Comparison of ENCODE assay signal across 9 mouse cellular contexts in the genomic region with DNA sequence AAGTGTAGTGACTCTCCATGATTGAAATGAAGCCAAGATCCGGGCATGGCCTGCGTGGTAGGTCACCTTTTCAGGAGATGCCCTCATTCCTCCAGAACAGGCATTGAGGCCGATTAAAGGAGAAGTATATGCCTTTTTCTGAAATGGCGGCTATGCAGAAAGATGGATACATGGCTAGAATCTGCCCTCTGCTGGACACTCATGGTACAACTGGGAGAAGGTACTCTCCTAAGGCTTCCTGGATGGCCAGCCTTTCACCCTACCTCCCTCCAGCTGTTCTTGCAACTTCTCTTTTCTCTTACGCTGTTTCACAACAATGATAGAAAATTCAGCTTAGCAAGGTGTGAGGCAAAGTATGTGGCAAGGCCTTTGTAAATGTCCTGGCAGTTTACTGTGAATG. TPM values are rescaled to one million over a fixed set of nuclear protein-coding genes. Genes with fewer than 3 reads are reported as not detected.
DNase-seq lines count a peak whose midpoint lies in the region; ATAC-seq and TF ChIP-seq lines count a peak whose summit lies in the region.
"Had no signal": no experiment of that assay in that cellular context is flagged by ENCODE, and none has a peak within 500 bp of the region (broad histone marks: within the 10 kb centered on the region; RNA-seq: fewer than 3 reads in every experiment).

No protein-coding gene starts in this region.

- H3K27ac ChIP-seq in forebrain, postnatal 0 days (ENCODE audit: low read depth, low read length) = no peak overlapping the region
- H3K27ac ChIP-seq: heart, embryonic 15.5 days had no signal

- no peak overlapping the region for H3K9ac ChIP-seq in forebrain, postnatal 0 days
- H3K9ac ChIP-seq: heart, embryonic 15.5 days had no signal

- H3K4me1 ChIP-seq in forebrain, postnatal 0 days (ENCODE audit: insufficient read depth) = no peaks in the 10 kb centered on the region

- peak; percentile 82 for TF ChIP-seq CTCF in forebrain, postnatal 0 days (IDR thresholded peaks at IDR 0.05; ENCODE audit: low read depth)

- WGBS in forebrain, postnatal 0 days = 40% methylated on average over 5 of the region's 5 CpGs

- H3K4me2 ChIP-seq in forebrain, postnatal 0 days (ENCODE audit: low read depth) = no peak overlapping the region
- H3K4me2 ChIP-seq: heart, embryonic 15.5 days had no signal

- no peaks in the 10 kb centered on the region for H3K9me3 ChIP-seq in forebrain, postnatal 0 days (ENCODE audit: low read length)
- H3K9me3 ChIP-seq: heart, embryonic 15.5 days had no signal

- peak; percentile 75; the same call in 1 of the 2 replicates for ATAC-seq in forebrain, postnatal 0 days
- peak; percentile 67 for ATAC-seq in inflammation-experienced regulatory T-cells, adult 6 months

- peaks cover 27% of the 10 kb centered on the region for H3K36me3 ChIP-seq in forebrain, postnatal 0 days (ENCODE audit: insufficient read depth)

- intact Hi-C loops in left cerebral cortex, postnatal 4 days (cut with DNase I) = loop anchor here (10.0 kb wide), 1 partner anchor 113 kb away; no protein-coding TSS in a partner anchor

- peak; percentile 33 to 59 for DNase-seq in urinary bladder, adult 18-20 months (ENCODE audit: low spot score in 2 of 2)
- no peak for DNase-seq in urinary bladder, adult 2 months (ENCODE audit: low spot score)
- DNase-seq in c-Kit-positive CD71-positive TER-119-positive erythroid progenitor cells, embryonic 14.5 days (ENCODE audit: low spot score) = peak; percentile 71
- DNase-seq in forebrain, postnatal 0 days = peak; percentile 84
- peak; percentile 77 for DNase-seq in left cerebral cortex, postnatal 4 days
- peak; percentile 75 to 81 for DNase-seq in natural killer cell, adult 2 months (ENCODE audit: low spot score in 2 of 2)
- DNase-seq in testis, postnatal 10 days (ENCODE audit: low spot score) = peak; percentile 84

- H3K27me3 ChIP-seq in forebrain, postnatal 0 days (ENCODE audit: insufficient read depth, low read length) = no peaks in the 10 kb centered on the region
- H3K27me3 ChIP-seq: heart, embryonic 15.5 days had no signal

- no peak overlapping the region for H3K4me3 ChIP-seq in forebrain, postnatal 0 days (ENCODE audit: low read depth, low read length)
- H3K4me3 ChIP-seq: heart, embryonic 15.5 days had no signal

RNA-seq across cellular contexts. Expression of gene Rab11fip4, which starts 13.3 kb away (rescaled TPM):
- 0.74 and 0.81 TPM in 2 replicates for polyA plus RNA-seq in urinary bladder, adult 2 months (2012; rRNA removed)
- total RNA-seq in forebrain, postnatal 0 days (2014; rRNA removed) = 80.9 and 86.2 TPM in 2 replicates
- 18.7 and 21.7 TPM in 2 replicates for polyA plus RNA-seq in forebrain, postnatal 0 days (2015; fragmentation: Nextera tagmentation; extraction: Ambion mirVana)
- polyA plus RNA-seq in inflammation-experienced regulatory T-cells, adult 6 months (2017; shearing (Covaris generic)) = 10 to 100 TPM; 10.3 to 14.3 (median 12.6) TPM
- total RNA-seq in left cerebral cortex, postnatal 4 days (2021) = 100 to 1,000 TPM; 142 to 144 TPM

RNA-seq across cellular contexts. Expression of gene Evi2a, which starts 47.3 kb away (rescaled TPM):
- polyA plus RNA-seq in urinary bladder, adult 2 months (2012; rRNA removed) = 13.6 and 15.8 TPM in 2 replicates
- total RNA-seq in forebrain, postnatal 0 days (2014; rRNA removed) = 2.5 and 2.8 TPM in 2 replicates
- polyA plus RNA-seq in forebrain, postnatal 0 days (2015; fragmentation: Nextera tagmentation; extraction: Ambion mirVana) = 2.5 and 4.6 TPM in 2 replicates
- 10 to 100 TPM; 63.8 to 92.4 (median 76.7) TPM for polyA plus RNA-seq in inflammation-experienced regulatory T-cells, adult 6 months (2017; shearing (Covaris generic))
- 1 to 10 TPM; 1.6 to 3.4 TPM for total RNA-seq in left cerebral cortex, postnatal 4 days (2021)

RNA-seq across cellular contexts. Expression of gene Evi2, which starts 47.4 kb away (rescaled TPM):
- 0.50 TPM in 2 replicates for polyA plus RNA-seq in urinary bladder, adult 2 months (2012; rRNA removed)
- not detected in 2 replicates for total RNA-seq in forebrain, postnatal 0 days (2014; rRNA removed)
- polyA plus RNA-seq in forebrain, postnatal 0 days (2015; fragmentation: Nextera tagmentation; extraction: Ambion mirVana) = 0.05 TPM in 1 of 2 replicates, not detected in the other
- polyA plus RNA-seq in inflammation-experienced regulatory T-cells, adult 6 months (2017; shearing (Covaris generic)) = 1 to 10 TPM; 7.2 to 8.4 (median 7.2) TPM
- total RNA-seq in left cerebral cortex, postnatal 4 days (2021) = not detected

RNA-seq across cellular contexts. Expression of gene Evi2b, which starts 54.2 kb away (rescaled TPM):
- 6.5 and 8.9 TPM in 2 replicates for polyA plus RNA-seq in urinary bladder, adult 2 months (2012; rRNA removed)
- total RNA-seq in forebrain, postnatal 0 days (2014; rRNA removed) = 0.23 and 0.24 TPM in 2 replicates
- polyA plus RNA-seq in forebrain, postnatal 0 days (2015; fragmentation: Nextera tagmentation; extraction: Ambion mirVana) = 0.38 and 0.40 TPM in 2 replicates
- polyA plus RNA-seq in inflammation-experienced regulatory T-cells, adult 6 months (2017; shearing (Covaris generic)) = 10 to 100 TPM; 81.8 to 99.4 (median 98.7) TPM
- under 1 TPM; 0.60 to 0.79 TPM for total RNA-seq in left cerebral cortex, postnatal 4 days (2021)
